Mouse (Mus musculus) erythroblast, adult 5-6 weeks (primary cell): ENCODE results near the gene Kidins220. TPM values are rescaled to one million over a fixed set of nuclear protein-coding genes. Genes with fewer than 3 reads are reported as not detected.

Experiments used
- ATAC-seq: replicated peaks from 2 replicates; pipeline ENCODE4 v1.8.0; 2016; ENCODE audit warnings: moderate number of reproducible peaks, mild to moderate bottlenecking, moderate TSS enrichment, inconsistent platforms; ENCODE audit not compliant: poor library complexity, low FRiP score, severe bottlenecking
- total RNA-seq, 2 experiments: library from RNA; stranded (forward) in 1 of 2; stranded (reverse) in 1 of 2; fragments of 150-400 nt in 1 of 2; fragments of 200-764, 138-1000 nt in 1 of 2; gene quantifications; 2 replicates each; pipeline versions ENCODE4 v1.2.3 to v1.2.4; 2015 to 2017; ENCODE audit warnings: low replicate concordance in 2 of 2

Gene Kidins220
- total RNA-seq, 2 experiments from 2014 or later = 19.0 to 19.4 TPM

- ATAC-seq = no peak
Measured at GRCm38 (mm10) chr12:25100411-25101217, 125.9 kb downstream of the Kidins220 start.

- ATAC-seq = no peak
Measured at GRCm38 (mm10) chr12:25101389-25101788, 126.7 kb downstream of the Kidins220 start.

- no peak for ATAC-seq
Measured at GRCm38 (mm10) chr12:25103911-25104310, 129.2 kb downstream of the Kidins220 start.

GRCm38 (mm10) chr12:25104541-25104940 is 129.8 kb downstream of the Kidins220 start:
- ATAC-seq = no peak

GRCm38 (mm10) chr12:25108865-25109264 is 134.1 kb downstream of the Kidins220 start:
- no peak for ATAC-seq

GRCm38 (mm10) chr12:25109971-25110681 is 135.4 kb downstream of the Kidins220 start:
- no peak for ATAC-seq

GRCm38 (mm10) chr12:25110682-25111078 is 136.0 kb downstream of the Kidins220 start:
- no peak for ATAC-seq

Other genes with a start within 250 kb of the Kidins220 start
- 14.0 and 15.4 TPM in 2 replicates for gene Mboat2, start 144.0 kb upstream of the Kidins220 start, total RNA-seq (2015; ENCODE audit: low replicate concordance)
- 22.3 and 28.5 TPM in 2 replicates for gene Mboat2, start 144.0 kb upstream of the Kidins220 start, total RNA-seq (2017; ENCODE audit: low replicate concordance)
- gene Id2, start 122.2 kb downstream of the Kidins220 start, total RNA-seq (2015; ENCODE audit: low replicate concordance) = 49.2 and 51.4 TPM in 2 replicates
- gene Id2, start 122.2 kb downstream of the Kidins220 start, total RNA-seq (2017; ENCODE audit: low replicate concordance) = 22.7 and 30.4 TPM in 2 replicates